Mouse (Mus musculus): ENCODE data around the gene Cd72. TPM values are rescaled to one million over a fixed set of nuclear protein-coding genes. Genes with fewer than 3 reads are reported as not detected.

Cd72 gene
- 13.1 and 30.5 TPM in 2 replicates for polyA plus RNA-seq (2012; ENCODE audit: low replicate concordance)

GRCm38 (mm10) chr4:43454041-43454836, at the start of gene Cd72:
TSS of gene Cd72 (minus strand) at chr4:43454628.

DNA sequence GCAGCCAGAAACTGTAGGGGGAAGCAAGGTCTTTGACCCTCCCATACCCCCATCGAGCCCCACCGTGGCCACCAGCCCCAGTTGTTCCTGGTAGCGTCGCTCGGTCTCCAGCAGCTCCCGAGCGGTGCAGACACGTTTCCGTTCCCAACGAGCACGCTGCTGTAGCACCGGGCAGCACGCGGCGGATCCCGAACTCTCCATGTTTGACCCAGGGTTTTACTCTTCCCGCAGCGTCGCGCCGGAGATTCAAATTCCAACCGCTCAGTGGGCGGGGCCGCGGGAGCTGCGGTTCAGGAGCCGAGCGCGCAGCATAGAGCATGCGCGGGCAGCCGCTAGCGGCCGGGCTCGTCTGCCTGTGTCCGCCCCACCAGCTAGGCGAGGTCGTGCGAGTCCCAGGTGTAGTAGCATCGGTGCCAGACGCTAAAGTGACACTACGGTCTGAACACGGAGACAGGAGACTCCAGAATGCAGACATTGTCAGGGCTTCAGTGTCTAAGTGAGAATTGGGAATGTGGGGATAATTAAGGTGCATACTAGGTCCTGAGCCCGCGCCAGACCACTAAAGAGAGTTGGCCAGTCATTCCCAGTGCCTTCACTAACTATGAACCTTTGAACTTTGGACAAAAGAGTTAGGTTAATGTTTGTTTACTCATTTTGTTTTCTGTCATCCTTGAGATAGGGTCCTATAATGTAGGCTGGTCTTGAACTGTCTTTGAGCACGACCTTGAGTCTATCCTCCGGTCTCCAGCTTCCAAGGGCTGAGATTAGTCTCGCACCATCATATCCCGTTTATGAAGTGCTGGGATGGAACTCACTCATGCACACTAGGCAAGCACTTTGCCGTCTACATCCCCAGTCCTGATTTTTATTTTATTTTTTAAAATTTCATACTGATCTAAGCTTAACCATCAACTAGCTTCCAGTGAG, 45.2 kb upstream of the Cd72 start, which contains the start of gene Arhgef39:
Arhgef39 (minus strand) TSS at position 289 of the 927 bp plus-strand sequence.

DNA sequence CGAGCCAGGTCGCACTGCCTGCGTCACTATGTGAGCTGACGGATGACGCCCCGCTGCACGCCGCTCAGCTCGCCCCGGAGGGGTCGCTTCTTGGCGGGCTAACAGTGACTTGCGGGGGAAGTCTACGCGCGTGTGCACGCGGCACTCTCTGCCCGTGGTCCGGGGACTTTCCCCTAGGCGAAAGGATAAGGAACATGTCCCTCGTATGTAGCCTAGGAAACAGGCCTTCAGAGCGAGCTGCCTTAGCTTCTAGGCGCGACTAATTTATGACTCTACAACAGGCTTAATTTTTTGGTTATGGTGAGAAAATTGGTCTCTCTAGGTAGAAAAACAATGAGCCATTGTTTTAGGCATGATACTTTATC, 38.4 kb upstream of the Cd72 start, which contains the start of gene Ccdc107:
Ccdc107 (plus strand) TSS at position 80 of the 365 bp plus-strand sequence.

GRCm38 (mm10) chr4:43483535-43484091, 29.2 kb upstream of the Cd72 start, which contains the start of gene Sit1:
TSS of gene Sit1 (minus strand) at chr4:43483734.

GRCm38 (mm10) chr4:43441639-43442038, 12.8 kb downstream of the Cd72 start, which contains the start of gene Tesk1:
TSS of gene Tesk1 (plus strand) at chr4:43441939.

GRCm38 (mm10) chr4:43428946-43429345, 25.5 kb downstream of the Cd72 start, which contains the start of gene Fam166b:
TSS of gene Fam166b (minus strand) at chr4:43429134.

Other genes with a start within 250 kb of the Cd72 start
- 0.15 TPM in 1 of 2 replicates, not detected in the other for gene Atp8b5, start 187.5 kb downstream of the Cd72 start, polyA plus RNA-seq (2012; ENCODE audit: low replicate concordance)
- 4.6 and 5.8 TPM in 2 replicates for gene Rusc2, start 72.6 kb downstream of the Cd72 start, polyA plus RNA-seq (2012; ENCODE audit: low replicate concordance)
- not detected in 2 replicates for gene Fam166b, start 25.5 kb downstream of the Cd72 start, polyA plus RNA-seq (2012; ENCODE audit: low replicate concordance)
- 61.5 and 66.9 TPM in 2 replicates for gene Tesk1, start 12.7 kb downstream of the Cd72 start, polyA plus RNA-seq (2012; ENCODE audit: low replicate concordance)
- 2.5 and 7.0 TPM in 2 replicates for gene Sit1, start 29.1 kb upstream of the Cd72 start, polyA plus RNA-seq (2012; ENCODE audit: low replicate concordance)
- gene Ccdc107, start 38.3 kb upstream of the Cd72 start, polyA plus RNA-seq (2012; ENCODE audit: low replicate concordance) = 57.3 and 118 TPM in 2 replicates
- 10.8 and 15.0 TPM in 2 replicates for gene Arhgef39, start 45.1 kb upstream of the Cd72 start, polyA plus RNA-seq (2012; ENCODE audit: low replicate concordance)
- 0.71 TPM in 1 of 2 replicates, not detected in the other for gene Car9, start 52.3 kb upstream of the Cd72 start, polyA plus RNA-seq (2012; ENCODE audit: low replicate concordance)
- 1.2 and 2.0 TPM in 2 replicates for gene Tpm2, start 69.1 kb upstream of the Cd72 start, polyA plus RNA-seq (2012; ENCODE audit: low replicate concordance)
- gene Creb3, start 107.7 kb upstream of the Cd72 start, polyA plus RNA-seq (2012; ENCODE audit: low replicate concordance) = 2.3 and 2.7 TPM in 2 replicates
- 171 and 216 TPM in 2 replicates for gene Tln1, start 108.1 kb upstream of the Cd72 start, polyA plus RNA-seq (2012; ENCODE audit: low replicate concordance)
- 10.0 and 92.3 TPM in 2 replicates for gene Rgp1, start 124.1 kb upstream of the Cd72 start, polyA plus RNA-seq (2012; ENCODE audit: low replicate concordance)
- gene Gba2, start 124.2 kb upstream of the Cd72 start, polyA plus RNA-seq (2012; ENCODE audit: low replicate concordance) = 5.8 and 15.7 TPM in 2 replicates
- gene Msmp, start 129.9 kb upstream of the Cd72 start, polyA plus RNA-seq (2012; ENCODE audit: low replicate concordance) = not detected in 2 replicates
- gene Npr2, start 177.3 kb upstream of the Cd72 start, polyA plus RNA-seq (2012; ENCODE audit: low replicate concordance) = 0.08 and 0.18 TPM in 2 replicates
- gene Spag8, start 199.0 kb upstream of the Cd72 start, polyA plus RNA-seq (2012; ENCODE audit: low replicate concordance) = not detected in 2 replicates
- gene Hint2, start 201.8 kb upstream of the Cd72 start, polyA plus RNA-seq (2012; ENCODE audit: low replicate concordance) = 13.6 and 20.8 TPM in 2 replicates
- 0.60 and 1.3 TPM in 2 replicates for gene Tmem8b, start 214.3 kb upstream of the Cd72 start, polyA plus RNA-seq (2012; ENCODE audit: low replicate concordance)
- gene Fam221b, start 214.5 kb upstream of the Cd72 start, polyA plus RNA-seq (2012; ENCODE audit: low replicate concordance) = not detected in 2 replicates
- gene Olfr70, start 246.2 kb upstream of the Cd72 start, polyA plus RNA-seq (2012; ENCODE audit: low replicate concordance) = not detected in 2 replicates